Mouse (Mus musculus) layer of hippocampus, adult 9-11 months (tissue): Measurements from ENCODE around the gene Arhgap27.
"Not testable (repeated sequence)": the region's sequence is repeated elsewhere in the genome, so short reads cannot be mapped to it uniquely, and the experiment has no call there.

Experiments
- DNase-seq: peaks from one replicate; pipeline ENCODE4 v3.0.0; 2022

Gene Arhgap27

DNA sequence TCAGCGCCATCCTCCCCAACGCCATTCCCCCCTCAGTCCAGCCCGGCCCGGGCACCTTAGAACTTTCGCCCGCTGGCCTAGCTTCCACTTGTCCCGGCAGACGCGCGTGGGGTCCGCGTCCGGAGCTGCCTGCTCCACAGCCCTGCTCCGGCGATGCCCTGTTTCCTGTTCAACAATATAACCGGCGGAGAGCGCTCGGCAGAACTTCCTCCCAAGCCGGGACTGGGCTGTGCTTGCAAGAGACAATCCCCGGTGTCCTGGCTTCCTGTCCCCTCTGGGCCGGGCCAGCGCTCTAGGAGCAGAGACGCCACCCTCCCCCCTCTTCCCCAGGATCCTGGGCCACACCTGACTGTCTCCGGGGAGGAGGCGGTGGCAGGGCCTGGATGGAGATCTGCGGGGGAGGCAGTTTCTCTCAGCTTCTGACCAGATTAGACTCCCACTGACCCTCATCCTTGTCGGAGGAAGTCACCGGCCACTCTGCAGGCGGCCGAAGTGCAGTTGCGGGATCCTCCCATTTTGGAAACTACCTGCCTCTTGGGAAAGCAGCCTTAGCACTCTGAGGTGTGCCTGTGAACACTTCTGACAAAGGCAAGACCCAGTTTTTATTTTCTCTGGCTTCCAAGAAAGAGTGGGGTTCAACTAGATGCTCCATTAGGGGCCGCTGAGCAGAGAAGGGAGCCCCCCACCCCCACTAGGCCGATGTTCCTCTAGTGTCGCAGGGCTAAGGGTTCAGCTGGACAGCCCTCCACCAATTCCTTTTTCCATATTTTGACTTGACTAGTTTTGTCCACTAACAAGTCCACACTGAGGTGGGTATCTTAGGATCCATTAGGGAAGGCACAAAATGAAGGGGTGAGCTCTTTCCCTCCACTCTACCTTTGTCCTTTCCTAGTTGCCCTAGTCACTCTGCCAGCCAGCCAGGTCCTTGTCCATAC lies at the start of gene Arhgap27:
Gene Arhgap27 (minus strand): TSS at position 479 of the 935 bp plus-strand sequence.
- no peak for DNase-seq

DNA sequence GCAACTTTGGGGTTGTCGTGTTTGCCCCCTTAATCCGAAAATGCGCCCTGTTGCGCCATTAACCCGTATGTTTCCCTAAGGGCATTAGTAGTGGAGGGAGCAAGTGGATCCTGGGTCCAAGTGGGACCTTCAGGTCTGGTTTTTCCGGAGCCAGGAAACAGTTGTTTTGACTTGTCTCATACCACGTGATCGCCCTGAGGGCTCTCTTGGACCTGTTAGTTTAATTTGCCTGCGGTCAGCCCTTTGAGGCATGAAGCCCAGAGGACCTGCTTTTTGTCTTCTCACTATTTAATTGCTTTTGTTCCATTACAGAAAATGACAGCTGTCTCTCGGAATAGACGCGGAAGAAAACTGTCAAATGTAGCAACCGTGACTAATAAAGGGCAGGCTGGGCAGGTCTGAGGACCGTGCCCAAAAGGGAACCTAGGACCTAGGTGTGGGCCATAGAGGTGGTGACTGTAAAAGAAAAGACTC lies 49.5 kb upstream of the Arhgap27 start:
- DNase-seq = no peak

DNA sequence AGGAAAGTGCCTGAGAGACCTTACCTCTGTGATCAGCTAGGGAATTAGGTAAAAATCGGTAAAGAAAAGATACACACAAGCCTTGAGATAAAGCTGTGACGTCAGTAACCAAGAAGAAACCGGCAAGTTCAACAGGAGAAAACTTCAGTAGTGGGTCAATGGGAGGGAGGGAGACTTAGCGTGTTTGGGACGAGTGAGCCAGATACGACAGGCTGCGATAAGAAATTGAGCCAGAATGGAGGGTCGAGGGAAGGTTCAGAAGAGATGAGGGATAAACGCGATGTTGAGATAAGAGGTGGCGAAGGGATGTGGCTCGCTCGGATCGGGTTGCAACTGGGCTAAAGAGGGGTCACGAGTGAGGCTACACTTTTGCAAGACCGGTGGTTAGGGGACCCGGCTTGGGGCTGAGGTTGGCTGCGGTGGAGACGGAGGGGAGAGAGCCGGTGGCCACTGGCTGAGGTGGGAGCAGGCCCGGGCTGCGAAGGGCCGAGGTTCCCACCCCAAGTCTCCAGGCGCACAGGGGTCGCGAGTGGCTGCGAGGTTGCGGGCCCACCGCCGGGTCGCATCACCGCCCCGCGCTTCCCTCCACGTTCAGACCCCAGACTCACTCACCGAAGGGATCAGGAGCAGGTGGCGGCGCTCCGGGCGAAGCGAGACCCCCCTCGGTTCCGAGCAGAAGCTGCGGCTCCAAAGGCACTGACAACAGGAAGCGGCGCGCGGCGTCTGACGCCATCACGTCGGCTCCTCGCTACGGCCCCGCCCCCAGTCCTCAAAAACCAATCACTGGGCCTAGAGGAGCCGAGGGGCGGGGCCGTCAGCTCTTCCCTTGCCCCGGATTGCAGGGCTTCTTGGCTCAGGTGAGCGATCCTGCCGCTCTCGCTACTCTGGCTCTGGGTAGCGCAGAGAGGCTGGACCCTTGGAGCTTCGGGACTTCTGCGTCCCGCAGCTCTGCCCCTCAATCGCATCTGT lies 48.8 kb upstream of the Arhgap27 start, which contains the start of gene Plekhm1:
Gene Plekhm1 (minus strand): TSS at position 707 of the 969 bp plus-strand sequence.
- DNase-seq = peak; percentile 96

DNA sequence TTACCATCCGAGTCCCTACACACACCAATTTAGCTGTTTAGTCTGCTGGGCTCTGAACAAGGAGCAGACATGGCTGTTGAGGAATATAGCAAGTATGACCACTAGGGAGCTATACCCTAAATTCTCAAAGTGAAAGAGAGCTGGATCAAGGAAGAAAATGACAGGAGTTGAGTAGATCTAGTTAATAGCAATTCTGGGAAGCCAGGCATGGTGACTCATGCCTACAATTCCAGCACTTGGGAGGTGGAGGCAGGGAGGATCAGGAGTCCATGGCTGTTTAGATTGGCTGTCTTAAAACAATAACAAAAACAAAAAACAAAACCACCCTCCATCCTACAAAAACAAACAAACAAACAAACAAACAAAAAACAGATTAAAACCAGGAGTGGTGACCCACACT lies 47.8 kb upstream of the Arhgap27 start:
- DNase-seq = no peak

DNA sequence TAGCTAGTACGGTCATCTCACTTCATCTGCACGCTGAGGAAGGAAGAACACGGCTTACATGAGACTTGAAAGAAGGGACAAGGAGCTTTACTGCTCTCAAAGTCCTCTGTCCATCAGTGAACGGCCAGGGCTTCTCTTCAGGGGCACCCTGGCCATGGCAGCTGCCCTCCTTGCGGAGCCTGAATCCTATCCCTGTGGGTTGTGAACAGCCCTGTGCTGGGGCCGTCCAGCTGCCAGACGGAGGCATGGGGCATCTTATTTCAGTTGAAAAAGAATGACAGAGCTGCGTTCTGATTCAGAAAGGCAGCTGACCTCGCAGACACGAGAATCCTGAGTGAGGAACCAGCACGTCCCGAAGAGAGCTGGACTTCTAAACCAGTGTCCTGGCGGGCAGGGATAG lies 45.4 kb upstream of the Arhgap27 start:
- DNase-seq = no peak

DNA sequence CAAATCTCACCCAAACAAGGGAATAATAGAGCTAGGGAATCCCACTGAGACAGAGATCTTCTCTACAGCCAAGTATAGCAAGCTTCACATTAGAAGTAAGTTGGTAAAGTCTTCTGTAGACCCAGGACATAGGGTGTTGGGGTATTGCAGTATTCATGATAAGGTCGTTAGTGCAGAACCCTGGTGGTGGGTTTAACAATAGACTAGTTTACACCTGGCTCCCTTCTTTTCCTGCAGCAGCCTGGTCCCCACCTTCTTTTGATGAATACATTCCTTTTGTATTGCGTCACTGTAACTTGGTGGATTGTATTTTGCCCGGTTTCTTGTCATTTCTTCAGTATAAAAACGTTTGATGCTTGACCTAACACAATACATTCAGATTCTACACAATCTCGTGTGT lies 43.6 kb upstream of the Arhgap27 start:
- DNase-seq = not testable (repeated sequence)

DNA sequence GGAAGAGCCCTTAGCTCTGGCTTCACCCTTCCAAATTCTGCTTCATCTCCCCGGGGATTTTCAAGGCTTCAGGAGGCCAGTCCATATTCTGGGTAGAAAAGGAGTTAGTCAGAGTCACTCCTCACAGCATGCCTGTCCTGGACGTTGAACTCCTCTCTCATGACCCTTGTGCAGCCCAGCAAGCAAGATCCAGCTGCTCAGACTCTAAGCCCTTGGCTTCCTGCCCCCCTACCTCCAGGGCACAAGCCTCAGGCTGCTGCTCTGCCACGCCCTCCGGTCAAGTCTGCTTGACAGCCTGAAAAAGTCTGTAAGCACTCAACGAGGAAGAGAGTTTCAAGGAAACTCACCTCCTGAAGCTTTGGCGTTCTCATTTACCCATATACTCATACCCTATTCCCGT lies 43.1 kb upstream of the Arhgap27 start:
- no peak for DNase-seq

DNA sequence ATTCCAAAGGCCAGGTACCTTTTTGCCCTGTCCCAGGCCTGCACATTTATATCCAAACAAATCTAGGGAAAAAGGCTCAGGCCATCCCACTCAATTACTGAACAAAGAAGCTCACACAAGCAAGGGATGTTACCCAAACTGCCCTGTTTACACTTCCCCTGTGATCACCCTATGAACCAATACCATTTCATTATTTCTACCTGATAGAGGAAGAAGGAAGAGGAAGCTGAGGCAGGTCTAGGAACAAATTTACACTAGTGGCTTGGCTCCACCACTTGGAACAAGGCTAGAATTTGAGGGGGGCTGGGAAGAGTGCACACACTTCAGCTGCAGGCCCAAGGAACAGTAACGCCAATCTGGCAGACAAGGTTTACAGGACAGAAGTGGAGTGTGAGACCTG lies 42.3 kb upstream of the Arhgap27 start:
- DNase-seq = no peak

DNA sequence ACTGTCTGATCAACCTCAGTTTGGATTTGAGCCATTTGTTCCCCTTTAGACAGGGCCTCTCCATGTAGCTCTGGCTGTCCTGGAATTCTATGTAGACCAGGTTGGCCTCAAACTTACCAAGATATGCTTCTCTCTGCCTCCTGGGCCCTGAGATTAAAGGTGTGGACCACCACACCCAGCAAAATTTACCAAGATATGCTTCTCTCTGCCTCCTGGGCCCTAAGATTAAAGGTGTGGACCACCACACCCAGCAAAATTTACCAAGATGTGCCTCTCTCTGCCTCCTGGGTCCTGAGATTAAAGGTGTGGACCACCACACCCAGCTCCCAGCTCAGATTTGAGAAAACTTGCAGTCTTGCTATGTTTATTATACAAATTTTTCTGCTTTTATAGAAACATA lies 41.1 kb upstream of the Arhgap27 start:
- DNase-seq = no peak

DNA sequence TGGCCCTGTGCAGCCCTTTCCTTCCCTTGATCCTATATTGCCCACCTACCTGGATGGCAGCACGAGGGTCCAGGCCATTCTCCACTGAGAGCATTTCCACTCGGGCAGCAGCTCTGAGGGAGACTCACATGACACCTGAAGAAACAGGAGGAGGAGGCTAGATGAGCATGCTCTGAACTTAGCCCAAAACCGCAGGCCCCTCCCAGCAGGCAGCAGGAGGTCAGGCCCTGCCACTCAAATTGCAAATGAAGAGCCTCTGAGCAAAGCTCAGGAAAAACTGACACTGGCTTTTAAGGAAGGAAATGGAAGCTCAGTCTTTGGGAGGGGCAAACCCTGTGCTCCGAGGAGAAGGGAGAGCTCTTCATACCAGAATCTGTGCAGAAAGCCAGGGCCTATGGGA lies 40.3 kb upstream of the Arhgap27 start:
- DNase-seq = no peak

DNA sequence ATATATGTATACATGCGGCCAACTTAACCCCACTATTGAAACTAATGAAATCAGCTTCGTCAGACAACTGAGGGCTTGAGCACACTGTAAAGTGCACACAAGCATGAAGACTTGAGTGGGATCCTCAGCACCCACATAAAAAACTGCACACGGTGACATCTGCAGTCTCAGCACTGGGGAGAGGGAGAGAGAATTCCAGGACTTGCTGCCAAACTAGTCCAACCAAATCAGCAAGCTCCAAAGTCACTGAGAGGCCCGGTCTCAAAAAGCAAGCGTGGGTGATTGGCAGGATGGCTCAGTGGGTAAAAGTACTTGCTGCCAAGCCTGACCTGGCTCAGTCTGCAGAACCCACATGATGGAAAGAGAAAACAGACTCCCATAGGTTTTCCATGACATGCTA lies 39.2 kb upstream of the Arhgap27 start:
- DNase-seq = peak; percentile 63

DNA sequence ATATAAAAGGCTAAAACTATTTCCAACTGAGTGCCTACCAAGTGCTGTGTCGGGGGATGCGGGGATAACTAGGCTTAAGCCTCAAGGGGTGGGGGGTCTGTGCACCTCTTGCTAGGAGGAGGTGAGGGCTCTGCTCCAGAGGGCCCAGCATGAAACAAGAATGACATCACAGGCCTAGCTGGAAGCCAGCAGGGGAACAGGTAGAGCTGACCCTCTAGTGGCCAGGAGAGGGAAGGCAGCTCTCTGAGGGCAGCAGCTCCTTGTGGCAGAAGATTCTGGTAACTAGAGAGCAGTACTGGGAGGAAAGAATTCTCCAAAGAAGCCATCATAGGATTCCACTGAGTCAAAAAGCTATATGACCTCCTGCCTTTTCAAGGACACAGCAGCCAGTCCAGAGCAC lies 38.7 kb upstream of the Arhgap27 start:
- peak; percentile 42 for DNase-seq

DNA sequence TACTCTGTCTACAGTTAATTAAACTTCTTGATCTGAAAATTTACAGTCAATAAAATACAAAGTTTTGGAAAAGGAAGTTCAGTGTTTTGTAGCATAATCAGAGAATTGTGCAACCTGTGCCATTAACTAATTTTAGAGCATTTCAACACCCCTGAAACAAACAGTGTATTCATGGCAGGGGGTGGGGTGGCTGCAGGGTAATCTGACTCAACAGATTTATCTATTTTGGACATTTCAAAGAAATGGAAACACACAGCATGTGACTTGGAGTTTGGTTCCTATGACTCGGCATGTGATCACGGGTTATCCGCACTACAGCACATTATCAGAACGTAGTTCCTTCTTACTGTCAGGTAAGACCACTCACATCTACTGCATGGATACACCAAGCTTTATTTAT lies 36.5 kb upstream of the Arhgap27 start:
- DNase-seq = no peak

DNA sequence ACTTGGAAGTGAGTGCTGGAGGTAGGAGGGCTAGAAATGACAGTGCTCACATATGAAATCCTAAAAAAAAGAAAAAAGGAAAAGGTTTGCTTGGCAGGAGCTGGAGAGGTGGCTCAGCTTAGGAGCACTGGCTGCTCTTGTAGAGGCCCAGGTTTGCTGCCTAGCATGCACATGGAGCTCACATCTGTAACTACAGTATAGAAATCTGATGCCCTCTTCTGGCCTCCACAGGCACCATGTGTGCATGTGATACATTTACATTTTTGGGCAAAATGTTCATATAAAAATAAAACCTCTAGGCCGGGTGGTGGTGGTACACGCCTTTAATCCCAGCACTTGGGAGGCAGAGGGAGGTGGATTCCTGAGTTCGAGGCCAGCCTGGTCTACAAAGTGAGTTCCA lies 35.6 kb upstream of the Arhgap27 start:
- DNase-seq = no peak

DNA sequence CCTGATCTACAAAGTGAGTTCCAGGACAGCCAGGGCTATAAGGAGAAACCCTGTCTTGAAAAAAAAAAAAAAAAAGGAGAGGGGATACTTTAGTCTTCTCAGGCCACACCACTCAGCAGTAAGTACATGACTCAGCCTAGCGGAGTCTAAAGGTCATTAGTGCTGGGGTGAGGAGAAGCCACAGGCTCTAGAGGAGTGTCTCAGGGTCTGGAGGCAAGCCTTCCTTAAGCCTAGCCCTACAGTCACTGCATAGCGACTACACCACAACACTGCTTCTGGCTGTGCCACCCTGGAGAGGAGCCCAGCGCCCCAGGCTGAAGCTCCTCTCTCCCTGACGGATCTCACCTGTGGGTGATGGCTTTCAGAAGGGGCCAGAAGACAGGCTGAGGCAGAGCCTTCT lies 33.2 kb upstream of the Arhgap27 start:
- no peak for DNase-seq

DNA sequence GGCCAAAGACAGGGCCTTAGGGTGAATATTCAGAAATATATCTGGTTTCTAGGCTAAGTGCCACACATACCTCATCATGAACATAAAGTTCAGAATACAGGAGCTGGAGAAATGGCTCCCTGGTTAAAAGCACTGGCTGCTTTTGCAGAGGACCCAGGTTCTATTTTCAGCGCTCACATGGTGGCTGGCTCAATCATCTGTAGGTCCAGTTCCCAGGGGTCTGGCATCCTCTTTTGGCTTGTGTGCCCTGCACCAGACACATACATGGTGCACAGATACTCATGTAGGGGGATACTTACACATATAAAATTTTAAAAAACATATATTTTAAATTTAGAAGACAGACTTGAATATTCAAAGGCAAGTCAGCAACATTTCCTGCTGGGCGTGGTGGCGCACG lies 32.7 kb upstream of the Arhgap27 start:
- no peak for DNase-seq

DNA sequence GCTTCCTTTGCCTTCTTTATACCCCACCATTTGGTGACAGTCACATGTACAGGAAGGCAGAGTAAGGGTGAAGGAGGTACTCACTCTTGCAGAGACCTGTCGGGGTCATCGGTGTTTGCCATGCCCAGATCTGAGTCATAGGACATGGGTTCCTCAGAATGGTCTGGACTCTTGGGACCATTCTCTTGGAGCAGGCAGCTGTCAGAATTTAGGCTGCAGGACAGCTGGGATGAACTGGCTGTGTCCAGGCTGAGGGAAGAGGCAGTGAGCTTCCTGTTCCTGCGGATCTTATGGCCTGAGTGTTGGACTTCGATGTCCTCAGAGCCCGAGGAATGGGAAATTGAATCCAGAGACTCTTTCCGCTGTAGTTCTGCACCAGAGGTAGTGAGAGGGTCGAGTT lies 31.1 kb upstream of the Arhgap27 start:
- DNase-seq = no peak

DNA sequence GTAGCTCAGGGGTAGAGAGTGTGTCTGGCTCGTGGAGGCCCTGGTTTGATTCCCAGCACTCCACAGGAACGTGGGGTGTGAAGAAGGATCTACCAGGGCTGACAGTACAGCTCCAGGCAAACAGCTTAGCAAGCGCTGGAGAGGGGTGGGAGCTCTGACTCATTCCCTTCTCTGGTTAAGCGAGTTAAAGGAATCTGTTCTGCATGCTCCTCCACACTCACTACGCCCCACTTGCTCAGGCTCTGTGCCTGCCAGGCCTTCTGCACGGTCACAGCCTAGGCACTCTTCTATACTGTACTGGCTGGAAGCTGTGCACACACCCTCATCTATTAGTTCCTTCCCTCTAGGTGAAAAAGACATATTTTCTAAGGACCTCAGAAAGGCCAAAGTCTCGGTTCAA lies 30.5 kb upstream of the Arhgap27 start:
- DNase-seq = no peak

DNA sequence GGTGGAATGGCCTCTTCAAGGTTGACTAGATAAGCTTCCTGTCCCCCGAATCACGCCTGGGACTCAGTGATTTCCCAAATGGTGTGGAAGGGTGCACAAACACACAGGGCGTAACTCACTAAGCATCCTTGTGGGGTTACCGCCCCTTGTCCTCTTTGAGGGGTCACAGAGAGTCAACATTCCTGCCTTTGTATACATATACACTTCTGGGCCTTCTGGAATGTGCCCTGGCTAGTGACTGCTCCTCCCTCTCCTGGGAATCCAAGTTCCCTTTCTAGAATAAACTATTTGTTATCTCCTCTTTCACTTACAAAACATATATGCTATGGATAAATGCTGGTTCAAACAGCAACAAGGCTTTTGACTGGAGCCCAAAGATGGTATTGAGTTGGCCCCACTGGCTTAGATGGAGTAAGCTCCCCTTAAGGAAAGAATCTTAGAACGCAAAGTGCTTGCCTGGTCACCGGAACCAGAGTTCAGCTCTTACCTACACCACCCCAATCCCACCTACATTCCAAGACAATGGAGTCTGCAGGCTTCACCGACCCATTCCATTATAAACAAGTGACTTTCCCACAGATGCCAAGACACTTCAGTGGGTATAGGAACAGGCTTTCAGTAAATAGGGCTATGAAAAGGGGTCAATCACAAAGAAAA lies 24.5 kb upstream of the Arhgap27 start:
- no peak for DNase-seq

DNA sequence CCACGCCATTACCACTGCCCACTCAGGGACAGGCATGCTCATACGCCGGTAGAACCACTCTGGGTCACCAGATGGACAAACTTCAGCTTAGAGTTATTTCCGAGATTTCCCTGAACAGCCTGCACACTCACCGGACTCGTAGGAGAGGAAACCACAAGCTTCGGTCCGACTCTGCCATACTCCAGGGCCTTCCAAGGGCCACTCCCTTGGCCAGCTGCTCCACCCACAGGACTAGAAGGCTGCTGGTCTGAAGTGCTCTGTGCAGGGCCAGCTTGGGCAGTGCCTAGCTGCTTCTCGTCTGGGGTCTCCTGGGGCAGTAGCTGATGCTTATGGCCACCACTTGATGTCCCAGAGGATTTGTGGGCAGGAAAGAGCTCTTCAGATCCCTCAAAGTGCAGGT lies 23.3 kb upstream of the Arhgap27 start:
- DNase-seq = no peak

DNA sequence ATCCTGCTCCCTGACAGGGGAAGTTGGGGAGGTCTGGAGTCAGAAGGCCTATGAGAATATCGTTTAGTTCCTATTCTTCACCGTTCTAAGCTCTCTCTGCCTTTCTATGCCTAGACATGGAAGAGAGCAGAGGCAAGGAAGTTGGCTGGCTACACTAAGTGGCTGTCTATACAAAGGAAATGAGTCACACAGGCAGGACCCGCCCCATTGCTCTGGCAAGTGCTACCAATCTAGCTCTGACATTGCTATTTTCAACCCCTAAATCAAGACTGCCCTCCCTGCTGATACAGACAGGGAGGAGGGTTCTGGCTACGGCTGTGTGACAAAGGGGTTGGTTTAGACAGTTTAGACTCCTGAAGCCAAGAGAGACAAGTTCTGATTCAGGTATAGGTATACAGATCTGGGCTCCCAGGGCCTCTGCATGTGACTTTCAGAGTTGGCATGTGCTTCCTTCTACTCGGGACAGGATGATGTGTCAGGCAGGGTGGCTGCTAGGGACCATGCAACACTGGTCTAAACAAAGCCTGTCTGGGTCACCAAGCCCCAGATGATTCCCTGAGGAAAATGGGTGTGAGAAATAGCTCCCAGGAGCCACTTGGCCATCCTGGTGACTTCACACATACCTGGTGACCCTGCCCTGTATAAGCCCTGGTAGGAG lies 18.6 kb upstream of the Arhgap27 start:
- peak; percentile 57 for DNase-seq

DNA sequence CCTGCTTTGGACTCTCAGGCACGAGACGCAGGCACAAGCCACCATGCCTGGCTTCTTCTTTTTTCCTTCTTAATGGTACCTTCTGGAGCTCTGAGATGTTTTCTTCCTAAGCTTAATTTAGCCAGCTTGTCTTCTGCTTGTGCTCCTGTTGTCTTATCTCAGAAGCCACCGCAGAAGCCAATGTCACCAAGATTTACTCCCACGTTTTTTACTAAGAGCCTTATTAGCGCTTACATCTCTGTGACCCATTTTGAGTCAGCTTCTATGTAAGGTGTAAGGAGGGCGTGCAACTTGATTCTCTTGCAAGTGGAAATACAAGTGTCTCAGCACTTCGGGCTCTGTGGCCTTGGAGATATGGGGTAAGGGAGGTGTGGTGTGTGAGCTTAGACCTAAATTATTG lies 18.0 kb upstream of the Arhgap27 start:
- no peak for DNase-seq
